Mouse (Mus musculus) CD4-positive naive resting alpha-beta T cell, adult 76 days (primary cell): Measurements from ENCODE around the gene Prickle2. TPM values are rescaled to one million over a fixed set of nuclear protein-coding genes. Genes with fewer than 3 reads are reported as not detected.

Experiments used
- total RNA-seq: library from RNA; stranded (reverse); gene quantifications from one replicate; pipeline ENCODE4 v1.2.4, GENCODE M21; 2023

Prickle2 gene
- 0.73 TPM for total RNA-seq

DNA sequence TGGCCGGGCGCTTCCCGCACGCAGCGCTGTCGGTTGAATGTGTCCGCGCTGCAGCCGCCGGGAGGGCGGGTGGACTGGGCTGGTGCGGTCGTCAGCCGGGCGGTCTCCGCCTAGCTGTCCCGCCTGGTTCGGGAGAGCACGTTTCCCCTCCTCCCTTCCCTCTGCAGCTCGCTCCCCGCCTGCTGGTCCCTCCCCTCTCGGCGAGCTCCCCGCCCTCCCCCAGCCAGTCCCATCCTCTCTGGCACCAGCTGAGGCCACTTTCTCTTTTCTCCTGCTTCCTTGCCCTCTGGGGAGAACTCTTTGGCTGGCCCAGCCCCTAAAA lies at the start of gene Prickle2:
TSS of gene Prickle2 (minus strand) at position 11 of the 322 bp plus-strand sequence.

Other genes starting within 250 kb of the Prickle2 start
- gene A730049H05Rik, start 110.3 kb upstream of the Prickle2 start, total RNA-seq: not detected
- gene Gm15737, start 163.2 kb upstream of the Prickle2 start, total RNA-seq: not detected
- 0.62 TPM for gene Adamts9, start 237.3 kb upstream of the Prickle2 start, total RNA-seq